In genomic region chrX:136172118-136172551, GRCm38 (mm10) we compare ENCODE assay signal across 8 mouse cellular contexts. TPM values are rescaled to one million over a fixed set of nuclear protein-coding genes. Genes with fewer than 3 reads are reported as not detected.
DNase-seq lines count a peak whose midpoint lies in the region; ATAC-seq lines count a peak whose summit lies in the region.

Tceal8 (minus strand) TSS chrX:136172342.

- peak; percentile 98 for ATAC-seq in hindbrain, embryonic 14.5 days (ENCODE audit: low FRiP score)

- peak within 1 kb of the TSS; percentile 91 for H3K27ac ChIP-seq in hindbrain, embryonic 14.5 days

- H3K27me3 ChIP-seq in hindbrain, embryonic 14.5 days (ENCODE audit: control insufficient read depth, insufficient read depth, low read length): no peaks in the 10 kb centered on the region

- H3K4me3 ChIP-seq in hindbrain, embryonic 14.5 days (replicated peaks; ENCODE audit: low read length): peak within 1 kb of the TSS; percentile 45

- peak; percentile 95 for DNase-seq in ZHBTc4 (ENCODE audit: low read depth, low spot score)
- peak; percentile 69 to 73 for DNase-seq in cerebellum, postnatal 36 days
- DNase-seq in frontal cortex, postnatal 36 days (ENCODE audit: low spot score in 2 of 2): peak; percentile 55 to 76
- DNase-seq in hindbrain, embryonic 14.5 days (ENCODE audit: low spot score): peak; percentile 79
- DNase-seq in layer of hippocampus, postnatal 36 days: peak; percentile 62
- DNase-seq in lung, postnatal 25 days (ENCODE audit: low spot score): peak; percentile 83
- DNase-seq in retina, postnatal 1 day: peak; percentile 94
- peak; percentile 30 for DNase-seq in urinary bladder, adult 2 months (ENCODE audit: low spot score)

- peak within 1 kb of the TSS; percentile 64 for H3K9ac ChIP-seq in hindbrain, embryonic 14.5 days

- no peaks in the 10 kb centered on the region for H3K9me3 ChIP-seq in hindbrain, embryonic 14.5 days (ENCODE audit: control insufficient read depth, low read length)

- H3K4me1 ChIP-seq in hindbrain, embryonic 14.5 days (replicated peaks; ENCODE audit: control insufficient read depth, insufficient read depth, low read length): no peaks in the 10 kb centered on the region

- H3K4me2 ChIP-seq in hindbrain, embryonic 14.5 days (replicated peaks): peak within 1 kb of the TSS; percentile 55

- H3K36me3 ChIP-seq in hindbrain, embryonic 14.5 days (replicated peaks; ENCODE audit: control insufficient read depth, insufficient read depth): 0 out of 2 replicates have a peak, but pooled peaks cover 8% of the 10 kb centered on the region

- 17% methylated on average over 10 of the region's 10 CpGs for WGBS in hindbrain, embryonic 14.5 days

RNA-seq across cellular contexts. Expression of gene Tceal8, which starts in this region (rescaled TPM):
- polyA plus RNA-seq in hindbrain, embryonic 14.5 days (2014; fragmentation: Nextera tagmentation; extraction: Ambion mirVana): 129 and 130 TPM in 2 replicates
- total RNA-seq in layer of hippocampus, postnatal 36 days (2021): 10 to 100 TPM; 35.0 to 39.0 TPM
- polyA plus RNA-seq in urinary bladder, adult 2 months (2012; rRNA removed): 70.1 and 78.1 TPM in 2 replicates

Comparison
In these comparisons a context has a peak if more than half of its experiments do, and no peak if none do; other contexts are left out.
1. Peak in every context shown above with its lines: DNase-seq, ATAC-seq, H3K4me3 ChIP-seq and H3K27ac ChIP-seq.
2. DNase-seq: peak in every context shown above with its lines; median percentile 95 in ZHBTc4; 94 in retina, postnatal 1 day; 83 in lung, postnatal 25 days; 79 in hindbrain, embryonic 14.5 days; 71 in cerebellum, postnatal 36 days; 66 in frontal cortex, postnatal 36 days; 62 in layer of hippocampus, postnatal 36 days; 30 in urinary bladder, adult 2 months.